Mouse (Mus musculus) stomach, embryonic 14.5 days (tissue): ENCODE data around the gene Hspb11. TPM values are rescaled to one million over a fixed set of nuclear protein-coding genes. Genes with fewer than 3 reads are reported as not detected.

Source experiments
- ATAC-seq: fragments of 200-750 bp; cut with Nextera tagmentation; 2 replicates; pipeline ENCODE4 v1.8.0; 2017; ENCODE audit warnings: low read depth, moderate TSS enrichment; ENCODE audit not compliant: insufficient number of reproducible peaks, insufficient read depth, low FRiP score
- H3K27ac ChIP-seq: fragments of 300-500 bp; sonication (generic); 2 replicates; pipeline ENCODE4 v1.5.1; 2014; ENCODE audit warnings: mild to moderate bottlenecking, low read length, moderate library complexity, mixed read lengths
- H3K27me3 ChIP-seq: fragments of 300-500 bp; sonication (generic); 2 replicates; pipeline ENCODE4 v1.6.1; 2014; ENCODE audit warnings: low read length, control low read depth, mixed read lengths; ENCODE audit not compliant: control insufficient read depth, insufficient read depth
- H3K36me3 ChIP-seq: fragments of 300-500 bp; sonication (generic); 2 replicates; pipeline ENCODE4 v1.6.1; 2014; ENCODE audit warnings: mild to moderate bottlenecking, control low read depth, low read length, moderate library complexity, mixed read lengths; ENCODE audit not compliant: control insufficient read depth, insufficient read depth
- H3K4me1 ChIP-seq: fragments of 300-500 bp; sonication (generic); 2 replicates; pipeline ENCODE4 v1.6.1; 2014; ENCODE audit warnings: low read length, control low read depth, mixed read lengths; ENCODE audit not compliant: control insufficient read depth, insufficient read depth
- H3K4me2 ChIP-seq: fragments of 300-500 bp; sonication (generic); replicated peaks from 2 replicates; pipeline ENCODE4 v1.6.1; 2014; ENCODE audit warnings: low read depth, low read length, control low read depth
- H3K4me3 ChIP-seq: fragments of 300-500 bp; sonication (generic); 2 replicates; pipeline ENCODE4 v1.5.1; 2014; ENCODE audit warnings: low read depth, low read length, control low read depth
- H3K9ac ChIP-seq: fragments of 300-500 bp; sonication (generic); replicated peaks from 2 replicates; pipeline ENCODE4 v1.6.1; 2014; ENCODE audit warnings: low read depth, mild to moderate bottlenecking, control low read depth, low read length, moderate library complexity, mixed read lengths
- H3K9me3 ChIP-seq: fragments of 300-500 bp; sonication (generic); 2 replicates; pipeline ENCODE4 v1.6.1; 2016; ENCODE audit warnings: low read depth, low read length, control low read depth; ENCODE audit not compliant: control insufficient read depth
- WGBS: fragments of 180-500 bp; shearing (Covaris S2); extraction: QIAGEN DNeasy Blood & Tissue Kit; methylation state at CpG from one replicate; pipeline ENCODE4 v1.1.7; 2014; 5-methylcytosine and 5-hydroxymethylcytosine counted together
- polyA plus RNA-seq: library from polyadenylated mRNA; unstranded; fragments of >200 nt; fragmentation: Nextera tagmentation; extraction: Ambion mirVana; gene quantifications from 2 replicates; pipeline ENCODE4 v1.2.1, GENCODE M21; 2014

Gene Hspb11
- 37.8 and 40.6 TPM in 2 replicates for polyA plus RNA-seq

DNA sequence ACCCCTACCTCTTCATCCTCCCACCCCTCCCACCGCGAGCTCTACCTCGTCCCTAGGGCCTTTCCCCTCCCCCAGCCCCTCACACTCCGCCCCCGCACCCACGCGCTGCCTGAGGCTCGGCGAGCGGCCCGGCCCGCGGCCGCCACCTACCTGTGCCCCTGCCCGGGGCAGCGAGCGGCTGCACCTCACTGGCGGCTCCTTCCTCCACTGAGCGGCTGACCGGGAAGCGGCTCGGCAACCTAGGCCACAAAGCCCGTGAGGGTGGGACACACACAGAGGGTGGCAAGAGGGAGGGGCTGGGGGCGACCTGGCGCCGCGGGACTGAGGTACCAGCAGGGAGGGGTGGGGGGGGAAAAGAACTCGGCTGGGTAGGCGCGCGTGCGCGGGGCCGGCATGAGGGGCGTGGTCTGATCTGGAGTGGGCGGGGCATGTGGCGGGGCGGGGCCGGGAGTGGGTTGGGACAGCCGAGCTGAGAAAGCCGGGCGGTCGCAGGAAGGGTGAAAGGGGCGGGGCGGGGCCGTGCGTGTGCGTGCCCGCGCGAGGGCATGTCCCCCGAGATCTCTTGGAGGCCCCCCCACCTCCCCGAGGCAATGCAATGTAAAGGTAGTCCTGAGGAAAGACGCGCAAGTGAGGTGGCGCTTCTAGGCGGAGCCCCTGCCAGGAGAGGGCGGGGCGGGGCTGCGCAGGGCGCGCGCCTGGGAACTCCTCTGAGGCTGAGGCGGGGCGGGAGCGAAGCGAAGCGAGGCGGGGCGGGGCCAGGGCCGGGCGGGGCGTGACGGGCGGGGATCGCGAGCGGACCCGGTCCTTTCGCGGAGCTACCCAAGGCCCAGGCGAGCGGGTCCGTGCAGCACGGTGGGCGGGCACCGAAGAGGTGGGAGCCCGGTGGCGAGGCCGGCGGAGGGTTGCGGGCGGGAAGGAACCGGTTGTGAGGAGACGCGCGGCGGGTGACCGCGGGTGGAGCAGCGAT lies at the start of gene Hspb11, which contains the start of gene Lrrc42:
Gene Hspb11, plus strand, starts transcription at position 469 of the 967 bp plus-strand sequence.
Gene Lrrc42, minus strand, starts transcription at position 408 of the 967 bp plus-strand sequence.
- Histone ChIP-seq H3K4me1 (peaks cover 5% of the 10 kb centered on the region; the same call in 1 of the 2 replicates), H3K36me3 (no peaks in the 10 kb centered on the region), H3K27ac (peak within 1 kb of the TSS; percentile 67), H3K27me3 (no peaks in the 10 kb centered on the region), H3K4me3 (peak within 1 kb of the TSS; percentile 92), H3K4me2 (peak within 1 kb of the TSS; percentile 63), H3K9me3 (no peaks in the 10 kb centered on the region), H3K9ac (peak within 1 kb of the TSS; percentile 72)
- ATAC-seq, result peak; percentile 96
- WGBS, result under 1% methylated on average over 94 of the region's 101 CpGs

GRCm38 (mm10) chr4:107207016-107207415 lies 46.4 kb upstream of the Hspb11 start:
- Histone ChIP-seq H3K4me1 (no peaks in the 10 kb centered on the region), H3K4me2 (no peak overlapping the region), H3K9me3 (no peaks in the 10 kb centered on the region), H3K9ac (no peak overlapping the region), H3K27ac (no peak overlapping the region), H3K4me3 (no peak overlapping the region), H3K36me3 (peaks cover 9% of the 10 kb centered on the region), H3K27me3 (no peaks in the 10 kb centered on the region)
- 93% methylated on average over 2 of the region's 2 CpGs for WGBS
- ATAC-seq, result no peak

DNA sequence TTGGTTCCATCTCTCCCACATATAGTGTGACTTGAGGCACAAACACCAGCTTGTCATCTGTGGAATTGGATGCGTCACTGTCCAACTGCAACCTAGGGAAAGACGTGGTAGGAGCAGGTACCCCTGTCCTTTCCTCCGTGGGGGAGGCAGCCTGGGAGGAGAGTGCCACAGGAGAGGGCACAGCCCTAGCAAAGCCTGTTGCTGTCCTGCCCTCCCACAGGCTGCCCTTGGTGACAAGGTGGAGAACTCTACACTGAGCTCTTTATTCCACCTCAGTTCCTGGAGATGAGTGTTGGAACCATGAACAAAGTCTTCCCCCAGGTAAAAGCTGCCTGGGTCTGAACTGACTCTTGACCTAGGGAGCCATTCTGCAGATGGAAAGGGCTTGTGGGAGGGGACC lies 44.5 kb upstream of the Hspb11 start, which contains the start of gene Ldlrad1:
Gene Ldlrad1, plus strand, starts transcription at position 301 of the 400 bp plus-strand sequence.
- no peak for ATAC-seq
- H3K9me3 ChIP-seq, result no peaks in the 10 kb centered on the region
- H3K27ac ChIP-seq, result peak within 1 kb of the TSS; percentile 4; the same call in 1 of the 2 replicates
- H3K4me1 ChIP-seq, result 0 out of 2 replicates have a peak, but pooled peaks cover 3% of the 10 kb centered on the region
- no peak within 1 kb of the TSS for H3K4me2 ChIP-seq
- no peaks in the 10 kb centered on the region for H3K27me3 ChIP-seq
- 83% methylated on average over 3 of the region's 3 CpGs for WGBS
- peaks cover 7% of the 10 kb centered on the region for H3K36me3 ChIP-seq
- no peak within 1 kb of the TSS for H3K4me3 ChIP-seq
- H3K9ac ChIP-seq, result no peak within 1 kb of the TSS

DNA sequence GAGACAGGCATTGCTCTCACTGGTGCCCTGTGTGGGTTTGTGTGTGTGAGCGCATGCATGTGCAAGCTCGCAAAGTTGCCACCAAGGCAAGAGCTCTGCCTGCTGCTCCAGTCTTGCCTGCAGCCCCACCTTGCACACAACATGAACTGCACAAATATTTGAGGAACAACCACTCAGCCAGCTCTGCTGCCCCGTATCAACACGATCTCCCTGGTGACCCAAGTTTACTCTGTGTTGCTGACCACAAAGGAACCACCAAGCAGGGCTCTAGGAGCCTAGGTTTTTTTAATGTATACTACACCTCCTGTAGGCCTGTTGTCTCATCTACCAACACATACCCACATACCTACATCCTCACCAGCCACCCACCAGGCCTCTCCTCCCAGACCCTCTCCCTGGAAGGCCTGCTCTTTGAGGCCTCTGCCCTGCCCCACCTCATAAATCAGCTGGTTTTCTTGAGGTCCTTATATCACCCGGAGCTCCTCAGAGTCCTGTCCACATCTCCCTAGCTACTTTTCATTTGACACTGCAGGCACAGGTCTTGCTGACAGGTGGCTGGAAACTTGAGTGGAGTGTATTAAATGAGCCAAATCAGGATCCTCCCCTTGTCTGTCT lies 42.8 kb upstream of the Hspb11 start:
- H3K4me3 ChIP-seq, result no peak overlapping the region
- H3K9me3 ChIP-seq, result no peaks in the 10 kb centered on the region
- no peaks in the 10 kb centered on the region; the same call in 1 of the 2 replicates for H3K36me3 ChIP-seq
- no peaks in the 10 kb centered on the region for H3K27me3 ChIP-seq
- peak; percentile 81 for ATAC-seq
- H3K9ac ChIP-seq, result no peak overlapping the region
- H3K4me1 ChIP-seq, result 0 out of 2 replicates have a peak, but pooled peaks cover 3% of the 10 kb centered on the region
- H3K4me2 ChIP-seq, result no peak overlapping the region
- 48% methylated on average over 5 of the region's 5 CpGs for WGBS
- peak overlapping the region; percentile 63; the same call in 1 of the 2 replicates for H3K27ac ChIP-seq

DNA sequence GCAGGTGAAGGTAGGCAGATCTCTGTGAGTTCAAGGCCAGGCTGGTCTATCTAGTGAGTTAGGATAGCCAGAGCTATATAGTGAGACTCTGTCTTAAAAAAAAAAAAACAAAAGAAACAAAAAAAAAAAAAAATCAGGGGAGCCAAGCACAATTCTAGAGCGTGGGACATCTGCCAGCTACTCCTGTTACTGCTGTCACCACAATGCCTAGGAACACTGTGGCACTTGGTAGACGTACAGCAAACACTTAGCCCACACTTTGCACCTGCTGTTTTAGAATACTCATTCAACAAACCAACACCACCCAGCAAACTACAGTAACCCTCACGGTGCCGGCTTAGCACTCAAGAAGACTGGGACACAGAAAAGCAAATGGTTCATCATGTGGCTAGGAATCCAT lies 41.9 kb upstream of the Hspb11 start:
- Histone ChIP-seq H3K4me2 (no peak overlapping the region), H3K27ac (no peak overlapping the region; the same call in 1 of the 2 replicates), H3K9me3 (no peaks in the 10 kb centered on the region), H3K27me3 (no peaks in the 10 kb centered on the region), H3K36me3 (no peaks in the 10 kb centered on the region; the same call in 1 of the 2 replicates), H3K4me3 (no peak overlapping the region), H3K9ac (no peak overlapping the region), H3K4me1 (0 out of 2 replicates have a peak, but pooled peaks cover 3% of the 10 kb centered on the region)
- no peak for ATAC-seq
- WGBS, result 83% methylated on average over 4 of the region's 4 CpGs

- H3K4me3 ChIP-seq, result no peak overlapping the region
- no peaks in the 10 kb centered on the region; the same call in 1 of the 2 replicates for H3K36me3 ChIP-seq
- H3K4me1 ChIP-seq, result 0 out of 2 replicates have a peak, but pooled peaks cover 3% of the 10 kb centered on the region
- no peaks in the 10 kb centered on the region for H3K27me3 ChIP-seq
- WGBS, result 71% methylated on average over 5 of the region's 5 CpGs
- no peak for ATAC-seq
- H3K4me2 ChIP-seq, result no peak overlapping the region
- H3K9ac ChIP-seq, result no peak overlapping the region
- H3K9me3 ChIP-seq, result no peaks in the 10 kb centered on the region
- H3K27ac ChIP-seq, result no peak overlapping the region
These were observed 41.5 kb upstream of the Hspb11 start for GRCm38 (mm10) chr4:107211936-107212335.

DNA sequence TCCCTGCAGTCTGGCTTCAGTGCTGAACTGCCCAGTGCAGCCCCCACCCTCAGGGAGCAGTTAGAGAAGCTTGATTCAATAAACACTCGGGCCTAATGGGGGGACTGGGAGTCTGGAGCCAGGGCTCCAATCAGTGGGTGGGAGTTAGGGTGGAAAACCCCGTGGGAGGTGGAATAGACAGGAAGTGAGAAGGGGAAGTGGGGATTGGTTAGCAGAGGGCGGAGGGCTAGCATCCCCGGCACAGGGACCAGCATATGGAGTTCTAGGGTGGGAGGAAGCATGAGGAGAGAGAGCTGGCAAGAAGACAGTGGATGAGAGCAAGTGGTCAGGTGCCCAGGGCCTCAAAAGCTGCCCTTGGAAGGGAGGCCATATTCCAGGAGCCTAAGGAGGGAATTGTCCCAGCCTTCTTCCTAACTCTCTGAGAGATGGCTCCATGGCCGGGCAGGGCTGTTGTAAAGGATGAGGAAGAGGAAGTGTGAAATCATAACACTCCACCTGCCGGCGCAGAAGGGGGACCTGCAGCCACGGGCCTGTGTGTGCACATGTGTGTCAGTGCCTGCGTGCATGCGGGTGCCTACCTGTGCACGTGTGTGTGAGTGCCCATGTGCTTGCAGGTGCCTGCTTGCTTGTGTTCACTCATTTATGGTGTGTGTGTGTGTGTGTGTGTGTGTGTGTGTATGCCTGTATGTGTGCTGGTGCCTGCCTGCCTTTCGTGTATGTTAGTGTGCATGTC lies 39.9 kb upstream of the Hspb11 start:
- H3K36me3 ChIP-seq, result no peaks in the 10 kb centered on the region
- H3K4me3 ChIP-seq, result no peak overlapping the region
- WGBS, result 55% methylated on average over 12 of the region's 12 CpGs
- no peak overlapping the region for H3K27ac ChIP-seq
- H3K4me1 ChIP-seq, result 0 out of 2 replicates have a peak, but pooled peaks cover 3% of the 10 kb centered on the region
- H3K4me2 ChIP-seq, result no peak overlapping the region
- H3K27me3 ChIP-seq, result no peaks in the 10 kb centered on the region
- no peak; the same call in 1 of the 2 replicates for ATAC-seq
- no peak overlapping the region for H3K9ac ChIP-seq
- no peaks in the 10 kb centered on the region for H3K9me3 ChIP-seq
